Mouse (Mus musculus): ENCODE measurements at regions not wholly inside any gene's neighbourhood (a gene's known extent, or its start where the extent isn't known, plus 50 kb on each side); places are given as distances from the start of the nearest gene placed in this dataset.

- Histone ChIP-seq H3K4me1 (ENCODE audit: control insufficient read depth, insufficient read depth, low read depth, low read length) (no peaks in the 10 kb centered on the region), H3K9ac (ENCODE audit: low read depth, low read length) (no peak overlapping the region), H3K9me3 (ENCODE audit: control insufficient read depth, low read length) (no peaks in the 10 kb centered on the region), H3K27me3 (replicated peaks; ENCODE audit: control insufficient read depth, insufficient read depth, low read length) (no peaks in the 10 kb centered on the region), H3K4me2 (ENCODE audit: low read length) (no peak overlapping the region), H3K4me3 (ENCODE audit: low read length) (no peak overlapping the region), H3K36me3 (ENCODE audit: control insufficient read depth, insufficient read depth, low read length) (no peaks in the 10 kb centered on the region), H3K27ac (ENCODE audit: low read depth, low read length) (no peak overlapping the region)
- no peak for ATAC-seq
- WGBS = 57% methylated on average over 6 of the region's 6 CpGs
Measured at GRCm38 (mm10) chr13:80957419-80958139, 74.4 kb downstream of the Arrdc3 start.

- H3K4me1 ChIP-seq (ENCODE audit: control insufficient read depth, insufficient read depth, low read depth, low read length) = peaks cover 5% of the 10 kb centered on the region; the same call in 1 of the 2 replicates
- no peak overlapping the region for H3K4me2 ChIP-seq (ENCODE audit: low read length)
- no peak overlapping the region for H3K9ac ChIP-seq (ENCODE audit: low read depth, low read length)
- no peaks in the 10 kb centered on the region for H3K9me3 ChIP-seq (ENCODE audit: control insufficient read depth, low read length)
- no peak overlapping the region for H3K4me3 ChIP-seq (ENCODE audit: low read length)
- H3K36me3 ChIP-seq (ENCODE audit: control insufficient read depth, insufficient read depth, low read length) = no peaks in the 10 kb centered on the region
- ATAC-seq = no peak
- H3K27me3 ChIP-seq (replicated peaks; ENCODE audit: control insufficient read depth, insufficient read depth, low read length) = no peaks in the 10 kb centered on the region
- no peak overlapping the region for H3K27ac ChIP-seq (ENCODE audit: low read depth, low read length)
- WGBS = 100% methylated on average over 1 of the region's 1 CpGs
Measured at GRCm38 (mm10) chr13:80959763-80960162, 76.6 kb downstream of the Arrdc3 start.

- H3K9me3 ChIP-seq (ENCODE audit: control insufficient read depth, low read length) = no peaks in the 10 kb centered on the region
- no peak overlapping the region for H3K9ac ChIP-seq (ENCODE audit: low read depth, low read length)
- H3K27me3 ChIP-seq (replicated peaks; ENCODE audit: control insufficient read depth, insufficient read depth, low read length) = no peaks in the 10 kb centered on the region
- no peak for ATAC-seq
- H3K4me2 ChIP-seq (ENCODE audit: low read length) = peak overlapping the region; percentile 77
- WGBS = 49% methylated on average over 7 of the region's 7 CpGs
- H3K36me3 ChIP-seq (ENCODE audit: control insufficient read depth, insufficient read depth, low read length) = no peaks in the 10 kb centered on the region
- H3K27ac ChIP-seq (ENCODE audit: low read depth, low read length) = no peak overlapping the region
- no peak overlapping the region for H3K4me3 ChIP-seq (ENCODE audit: low read length)
- H3K4me1 ChIP-seq (ENCODE audit: control insufficient read depth, insufficient read depth, low read depth, low read length) = peaks cover 5% of the 10 kb centered on the region; the same call in 1 of the 2 replicates
Measured at GRCm38 (mm10) chr13:80961985-80962617, 78.9 kb downstream of the Arrdc3 start.

- Histone ChIP-seq H3K27me3 (replicated peaks; ENCODE audit: control insufficient read depth, insufficient read depth, low read length) (no peaks in the 10 kb centered on the region), H3K27ac (ENCODE audit: low read depth, low read length) (peak overlapping the region; percentile 79), H3K4me1 (ENCODE audit: control insufficient read depth, insufficient read depth, low read depth, low read length) (peaks cover 5% of the 10 kb centered on the region; the same call in 1 of the 2 replicates), H3K9ac (ENCODE audit: low read depth, low read length) (peak overlapping the region; percentile 74), H3K36me3 (ENCODE audit: control insufficient read depth, insufficient read depth, low read length) (no peaks in the 10 kb centered on the region), H3K9me3 (ENCODE audit: control insufficient read depth, low read length) (no peaks in the 10 kb centered on the region), H3K4me3 (ENCODE audit: low read length) (peak overlapping the region; percentile 58), H3K4me2 (ENCODE audit: low read length) (peak overlapping the region; percentile 77)
- peak; percentile 98 for ATAC-seq
- WGBS = 7% methylated on average over 50 of the region's 51 CpGs
Measured at GRCm38 (mm10) chr13:80962789-80963590, 79.8 kb downstream of the Arrdc3 start.

GRCm38 (mm10) chr13:80963591-80963940, 80.4 kb downstream of the Arrdc3 start:
- no peak for ATAC-seq
- Histone ChIP-seq H3K4me3 (ENCODE audit: low read length) (peak overlapping the region; percentile 58; the same call in 1 of the 2 replicates), H3K27ac (ENCODE audit: low read depth, low read length) (no peak overlapping the region), H3K36me3 (ENCODE audit: control insufficient read depth, insufficient read depth, low read length) (no peaks in the 10 kb centered on the region), H3K4me1 (ENCODE audit: control insufficient read depth, insufficient read depth, low read depth, low read length) (peaks cover 5% of the 10 kb centered on the region; the same call in 1 of the 2 replicates), H3K27me3 (replicated peaks; ENCODE audit: control insufficient read depth, insufficient read depth, low read length) (no peaks in the 10 kb centered on the region), H3K9ac (ENCODE audit: low read depth, low read length) (no peak overlapping the region), H3K4me2 (ENCODE audit: low read length) (peak overlapping the region; percentile 77), H3K9me3 (ENCODE audit: control insufficient read depth, low read length) (no peaks in the 10 kb centered on the region)
- WGBS = 77% methylated on average over 11 of the region's 11 CpGs

- ATAC-seq = no peak
- Histone ChIP-seq H3K4me1 (ENCODE audit: control insufficient read depth, insufficient read depth, low read depth, low read length) (no peaks in the 10 kb centered on the region), H3K4me3 (ENCODE audit: low read length) (no peak overlapping the region), H3K4me2 (ENCODE audit: low read length) (no peak overlapping the region), H3K27ac (ENCODE audit: low read depth, low read length) (no peak overlapping the region), H3K36me3 (ENCODE audit: control insufficient read depth, insufficient read depth, low read length) (no peaks in the 10 kb centered on the region), H3K9me3 (ENCODE audit: control insufficient read depth, low read length) (no peaks in the 10 kb centered on the region), H3K27me3 (replicated peaks; ENCODE audit: control insufficient read depth, insufficient read depth, low read length) (no peaks in the 10 kb centered on the region), H3K9ac (ENCODE audit: low read depth, low read length) (no peak overlapping the region)
- 88% methylated on average over 3 of the region's 3 CpGs for WGBS
Measured at GRCm38 (mm10) chr13:80971664-80972063, 88.5 kb downstream of the Arrdc3 start.

- no peaks in the 10 kb centered on the region for H3K27me3 ChIP-seq (replicated peaks; ENCODE audit: control insufficient read depth, insufficient read depth, low read length)
- no peak for ATAC-seq
- H3K4me1 ChIP-seq (ENCODE audit: control insufficient read depth, insufficient read depth, low read depth, low read length) = no peaks in the 10 kb centered on the region
- no peaks in the 10 kb centered on the region for H3K9me3 ChIP-seq (ENCODE audit: control insufficient read depth, low read length)
- H3K36me3 ChIP-seq (ENCODE audit: control insufficient read depth, insufficient read depth, low read length) = no peaks in the 10 kb centered on the region
- H3K4me2 ChIP-seq (ENCODE audit: low read length) = no peak overlapping the region
- 42% methylated on average over 1 of the region's 1 CpGs for WGBS
- H3K27ac ChIP-seq (ENCODE audit: low read depth, low read length) = no peak overlapping the region
- no peak overlapping the region for H3K4me3 ChIP-seq (ENCODE audit: low read length)
- H3K9ac ChIP-seq (ENCODE audit: low read depth, low read length) = no peak overlapping the region
Measured at GRCm38 (mm10) chr13:80974424-80974823, 91.2 kb downstream of the Arrdc3 start.

- 79% methylated on average over 3 of the region's 3 CpGs for whole genome bisulfite sequencing
- Histone ChIP-seq H3K9me3 (ENCODE audit: control insufficient read depth, low read length) (no peaks in the 10 kb centered on the region), H3K36me3 (ENCODE audit: control insufficient read depth, insufficient read depth, low read length) (no peaks in the 10 kb centered on the region), H3K27me3 (replicated peaks; ENCODE audit: control insufficient read depth, insufficient read depth, low read length) (no peaks in the 10 kb centered on the region), H3K4me3 (ENCODE audit: low read length) (no peak overlapping the region), H3K4me1 (ENCODE audit: control insufficient read depth, insufficient read depth, low read depth, low read length) (no peaks in the 10 kb centered on the region), H3K9ac (ENCODE audit: low read depth, low read length) (no peak overlapping the region), H3K4me2 (ENCODE audit: low read length) (no peak overlapping the region), H3K27ac (ENCODE audit: low read depth, low read length) (no peak overlapping the region)
- ATAC-seq = no peak
Measured at GRCm38 (mm10) chr13:80977266-80977665, 94.1 kb downstream of the Arrdc3 start.

GRCm38 (mm10) chr13:80981201-80981600, 98.0 kb downstream of the Arrdc3 start:
- H3K4me3 ChIP-seq (ENCODE audit: low read length) = no peak overlapping the region
- 83% methylated on average over 2 of the region's 2 CpGs for WGBS

More at GRCm38 (mm10) chr13:80981201-80981600, 98.0 kb downstream of the Arrdc3 start:
- H3K9ac ChIP-seq (ENCODE audit: low read depth, low read length) = no peak overlapping the region
- H3K27ac ChIP-seq (ENCODE audit: low read depth, low read length) = no peak overlapping the region
- H3K36me3 ChIP-seq (ENCODE audit: control insufficient read depth, insufficient read depth, low read length) = no peaks in the 10 kb centered on the region
- no peak for ATAC-seq
- no peak overlapping the region for H3K4me2 ChIP-seq (ENCODE audit: low read length)
- H3K9me3 ChIP-seq (ENCODE audit: control insufficient read depth, low read length) = no peaks in the 10 kb centered on the region
- H3K27me3 ChIP-seq (replicated peaks; ENCODE audit: control insufficient read depth, insufficient read depth, low read length) = no peaks in the 10 kb centered on the region
- no peaks in the 10 kb centered on the region for H3K4me1 ChIP-seq (ENCODE audit: control insufficient read depth, insufficient read depth, low read depth, low read length)

Data from hindbrain, embryonic 16.5 days (tissue).